Mouse (Mus musculus) hindlimb bud, embryonic 11.5 days (tissue): ENCODE data around the gene Hdac5.

Source experiments
- DNase-seq: peaks from one replicate; pipeline ENCODE4 v3.0.0-alpha.2; 2012; ENCODE audit warnings: low read depth, low spot score; ENCODE audit errors: extremely low spot score

Gene Hdac5

GRCm38 (mm10) chr11:102240636-102241035 is 10.7 kb upstream of the Hdac5 start:
- no peak for DNase-seq

GRCm38 (mm10) chr11:102236022-102236421 is 6.1 kb upstream of the Hdac5 start:
- no peak for DNase-seq

- DNase-seq = no peak
Measured at GRCm38 (mm10) chr11:102229331-102229953, 524 bp downstream of the Hdac5 start.

- no peak for DNase-seq
Measured at GRCm38 (mm10) chr11:102228646-102229268, 1.2 kb downstream of the Hdac5 start.

- no peak for DNase-seq
Measured at GRCm38 (mm10) chr11:102228191-102228545, 1.8 kb downstream of the Hdac5 start.

- DNase-seq = no peak
Measured at GRCm38 (mm10) chr11:102227270-102228190, 2.4 kb downstream of the Hdac5 start.

- DNase-seq = no peak
Measured at GRCm38 (mm10) chr11:102226067-102226978, 3.6 kb downstream of the Hdac5 start.

- DNase-seq = no peak
Measured at GRCm38 (mm10) chr11:102225221-102225620, 4.7 kb downstream of the Hdac5 start.

GRCm38 (mm10) chr11:102224686-102225085 is 5.3 kb downstream of the Hdac5 start:
- DNase-seq = no peak

GRCm38 (mm10) chr11:102223166-102223565 is 6.8 kb downstream of the Hdac5 start:
- no peak for DNase-seq

- no peak for DNase-seq
Measured at GRCm38 (mm10) chr11:102221954-102222351, 8.0 kb downstream of the Hdac5 start.

GRCm38 (mm10) chr11:102221243-102221953 is 8.6 kb downstream of the Hdac5 start:
- DNase-seq = no peak

GRCm38 (mm10) chr11:102220451-102220850 is 9.5 kb downstream of the Hdac5 start:
- no peak for DNase-seq

GRCm38 (mm10) chr11:102219994-102220346 is 10.0 kb downstream of the Hdac5 start:
- DNase-seq = no peak

GRCm38 (mm10) chr11:102219247-102219993 is 10.5 kb downstream of the Hdac5 start:
- no peak for DNase-seq

- DNase-seq = no peak
Measured at GRCm38 (mm10) chr11:102218783-102219182, 11.2 kb downstream of the Hdac5 start.

- no peak for DNase-seq
Measured at GRCm38 (mm10) chr11:102217876-102218430, 12.0 kb downstream of the Hdac5 start.

GRCm38 (mm10) chr11:102217396-102217795 is 12.6 kb downstream of the Hdac5 start:
- no peak for DNase-seq

- no peak for DNase-seq
Measured at GRCm38 (mm10) chr11:102216886-102217240, 13.1 kb downstream of the Hdac5 start.
